Mouse (Mus musculus): ENCODE measurements around the gene Zbtb2. TPM values are rescaled to one million over a fixed set of nuclear protein-coding genes. Genes with fewer than 3 reads are reported as not detected.

Gene Zbtb2
- polyA plus RNA-seq, 1 experiment: not detected

DNA sequence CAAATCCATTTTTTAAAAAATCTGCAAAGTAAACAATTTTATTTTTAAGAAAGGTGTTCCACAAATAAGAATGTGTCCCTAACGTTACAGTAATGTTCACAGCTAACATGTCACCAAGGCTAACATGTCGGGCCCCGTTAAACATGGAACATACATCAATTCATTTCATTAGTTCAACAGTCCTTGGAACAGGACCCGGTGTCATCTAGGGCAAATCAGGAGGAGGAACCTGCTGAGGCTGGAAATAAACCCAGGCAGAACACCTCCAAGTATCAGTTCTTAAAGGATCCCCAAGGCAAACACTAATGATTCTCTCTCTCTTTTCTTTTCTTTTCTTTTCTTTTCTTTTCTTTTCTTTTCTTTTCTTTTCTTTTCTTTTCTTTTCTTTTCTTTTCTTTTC is 13.2 kb downstream of the Zbtb2 start:
- Histone ChIP-seq H3K4me3 (ENCODE audit: insufficient read depth, low read depth, low read length) (no peak overlapping the region), H3K4me1 (ENCODE audit: control insufficient read depth, insufficient read depth, low read length) (no peaks in the 10 kb centered on the region; the same call in 1 of the 2 replicates), H3K27ac (ENCODE audit: insufficient read depth, low read depth, low read length) (no peak overlapping the region)
- WGBS: 88% methylated on average over 4 of the region's 4 CpGs
- no peak for TF ChIP-seq CTCF (IDR thresholded peaks at IDR 0.05; ENCODE audit: insufficient read depth, low read depth, low read length)
- TF ChIP-seq POLR2A (IDR thresholded peaks at IDR 0.05; ENCODE audit: insufficient read depth, low read depth, low read length): no peak

DNA sequence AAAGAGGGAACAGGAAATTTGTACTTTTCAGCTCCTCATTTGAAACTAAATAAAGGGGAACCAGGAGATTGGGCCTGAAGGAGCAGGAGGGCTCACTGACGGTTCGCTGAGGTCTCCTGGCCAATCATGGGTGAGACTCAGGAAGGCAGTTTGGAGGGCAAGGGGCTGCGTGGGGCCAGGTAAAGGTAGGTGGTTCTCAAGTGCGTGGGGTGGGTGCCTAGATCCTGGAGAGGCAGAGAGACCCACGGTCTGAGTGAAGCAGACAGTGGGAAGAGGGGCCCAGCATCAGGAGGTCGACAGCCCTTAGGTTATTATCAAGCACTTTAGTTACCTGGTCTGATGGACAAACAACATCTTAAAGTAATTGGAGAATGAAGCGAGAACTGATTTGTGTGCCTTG is 13.7 kb downstream of the Zbtb2 start:
- Histone ChIP-seq H3K27ac (ENCODE audit: insufficient read depth, low read depth, low read length) (no peak overlapping the region), H3K4me1 (ENCODE audit: control insufficient read depth, insufficient read depth, low read length) (no peaks in the 10 kb centered on the region; the same call in 1 of the 2 replicates), H3K4me3 (ENCODE audit: insufficient read depth, low read depth, low read length) (no peak overlapping the region)
- 94% methylated on average over 7 of the region's 7 CpGs for WGBS
- TF ChIP-seq CTCF (IDR thresholded peaks at IDR 0.05; ENCODE audit: insufficient read depth, low read depth, low read length) (no peak), POLR2A (IDR thresholded peaks at IDR 0.05; ENCODE audit: insufficient read depth, low read depth, low read length) (no peak)

DNA sequence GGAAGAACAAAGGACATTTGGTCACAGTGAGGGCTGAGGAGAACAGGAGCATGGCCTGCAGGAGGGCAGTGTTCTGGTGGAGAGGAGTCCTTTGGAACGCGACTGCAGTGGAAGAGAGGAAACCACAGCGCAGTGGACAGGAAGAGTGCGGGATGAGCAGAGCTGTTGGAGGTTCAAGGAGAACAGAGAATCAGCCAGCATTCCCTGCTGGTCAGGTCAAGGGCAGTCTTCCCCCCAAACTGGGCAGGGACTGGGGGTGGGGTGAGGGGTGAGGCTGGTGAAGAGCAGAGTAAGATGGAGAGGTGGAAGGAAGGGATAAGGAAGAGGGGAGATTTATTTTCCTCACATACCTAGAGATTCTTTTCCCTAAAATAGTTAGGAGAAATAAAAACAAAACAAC is 14.3 kb downstream of the Zbtb2 start:
- 91% methylated on average over 4 of the region's 4 CpGs for WGBS
- Histone ChIP-seq H3K4me1 (ENCODE audit: control insufficient read depth, insufficient read depth, low read length) (no peaks in the 10 kb centered on the region; the same call in 1 of the 2 replicates), H3K27ac (ENCODE audit: insufficient read depth, low read depth, low read length) (no peak overlapping the region), H3K4me3 (ENCODE audit: insufficient read depth, low read depth, low read length) (no peak overlapping the region)
- TF ChIP-seq CTCF (IDR thresholded peaks at IDR 0.05; ENCODE audit: insufficient read depth, low read depth, low read length) (no peak), POLR2A (IDR thresholded peaks at IDR 0.05; ENCODE audit: insufficient read depth, low read depth, low read length) (no peak)

DNA sequence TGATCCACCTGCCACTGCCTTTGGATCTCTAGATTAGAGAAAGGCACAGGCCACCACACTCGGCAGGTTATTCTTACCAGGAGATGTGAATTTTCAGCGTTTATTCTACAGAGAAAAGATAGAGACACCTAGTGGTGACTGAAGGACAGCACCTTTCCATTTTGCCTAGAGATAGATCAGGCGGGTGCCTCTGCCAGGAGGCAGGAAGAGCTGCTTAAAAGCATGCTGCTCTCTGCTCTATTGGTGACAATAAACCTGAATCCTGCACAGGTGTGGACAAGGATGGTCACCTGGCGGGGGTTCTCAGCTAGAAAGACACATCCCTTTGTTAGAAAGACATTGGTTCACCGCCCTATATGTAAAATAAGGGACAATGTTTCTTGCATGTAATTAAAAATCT is 15.9 kb downstream of the Zbtb2 start:
- Histone ChIP-seq H3K4me3 (ENCODE audit: insufficient read depth, low read depth, low read length) (no peak overlapping the region), H3K27ac (ENCODE audit: insufficient read depth, low read depth, low read length) (no peak overlapping the region), H3K4me1 (ENCODE audit: control insufficient read depth, insufficient read depth, low read length) (no peaks in the 10 kb centered on the region; the same call in 1 of the 2 replicates)
- 43% methylated on average over 5 of the region's 5 CpGs for whole genome bisulfite sequencing
- no peak for TF ChIP-seq POLR2A (IDR thresholded peaks at IDR 0.05; ENCODE audit: insufficient read depth, low read depth, low read length)
- TF ChIP-seq CTCF (IDR thresholded peaks at IDR 0.05; ENCODE audit: insufficient read depth, low read depth, low read length): no peak

DNA sequence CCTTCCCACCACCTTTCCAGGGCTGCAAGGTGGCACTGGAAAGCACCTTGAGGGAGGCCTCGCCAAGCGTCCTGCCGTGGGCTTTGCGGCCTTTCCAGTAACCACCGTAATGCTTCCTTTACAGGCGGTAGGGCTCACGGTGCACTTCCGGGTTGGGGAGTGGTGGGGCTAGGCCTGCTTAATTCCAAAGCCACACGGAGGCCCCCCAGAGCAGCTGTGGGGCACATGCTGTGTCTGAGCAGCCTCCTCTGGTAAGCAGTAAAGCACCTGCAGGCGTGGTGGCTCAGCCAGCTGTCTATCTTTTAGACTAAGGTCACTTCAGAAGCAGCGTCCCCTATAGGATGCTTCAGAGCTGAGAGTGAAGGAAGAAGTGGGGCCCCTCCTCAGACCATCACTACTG is 17.8 kb downstream of the Zbtb2 start:
- H3K27ac ChIP-seq (ENCODE audit: insufficient read depth, low read depth, low read length): no peak overlapping the region
- 87% methylated on average over 11 of the region's 11 CpGs for WGBS
- no peak overlapping the region for H3K4me3 ChIP-seq (ENCODE audit: insufficient read depth, low read depth, low read length)
- H3K4me1 ChIP-seq (ENCODE audit: control insufficient read depth, insufficient read depth, low read length): no peaks in the 10 kb centered on the region; the same call in 1 of the 2 replicates
- TF ChIP-seq POLR2A (IDR thresholded peaks at IDR 0.05; ENCODE audit: insufficient read depth, low read depth, low read length) (no peak), CTCF (IDR thresholded peaks at IDR 0.05; ENCODE audit: insufficient read depth, low read depth, low read length) (no peak)

DNA sequence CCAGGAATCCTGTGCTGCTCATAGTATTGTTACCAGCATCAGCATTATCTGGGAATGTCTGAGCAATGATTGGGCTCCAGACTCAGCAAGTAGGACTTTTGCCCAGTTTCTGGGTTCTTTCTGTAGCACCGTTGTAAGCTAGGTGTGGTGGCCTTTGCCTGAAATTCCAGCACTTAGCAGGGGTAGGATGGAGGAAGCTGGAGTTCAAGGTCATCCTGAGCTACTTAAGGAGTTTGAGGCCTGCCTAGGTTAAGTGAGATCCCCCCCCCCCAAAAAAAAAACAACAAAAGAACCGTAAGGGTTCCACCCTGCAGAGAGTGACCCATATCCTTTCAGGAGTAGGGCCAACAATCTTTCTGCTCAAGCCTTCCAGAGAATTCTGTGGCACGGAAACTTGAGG is 23.3 kb downstream of the Zbtb2 start:
- no peak for TF ChIP-seq POLR2A (IDR thresholded peaks at IDR 0.05; ENCODE audit: insufficient read depth, low read depth, low read length)
- TF ChIP-seq CTCF (IDR thresholded peaks at IDR 0.05; ENCODE audit: insufficient read depth, low read depth, low read length): no peak
- no peak overlapping the region for H3K4me3 ChIP-seq (ENCODE audit: insufficient read depth, low read depth, low read length)
- H3K4me1 ChIP-seq (ENCODE audit: control insufficient read depth, insufficient read depth, low read length): no peaks in the 10 kb centered on the region
- WGBS: 78% methylated on average over 3 of the region's 3 CpGs
- H3K27ac ChIP-seq (ENCODE audit: insufficient read depth, low read depth, low read length): no peak overlapping the region

DNA sequence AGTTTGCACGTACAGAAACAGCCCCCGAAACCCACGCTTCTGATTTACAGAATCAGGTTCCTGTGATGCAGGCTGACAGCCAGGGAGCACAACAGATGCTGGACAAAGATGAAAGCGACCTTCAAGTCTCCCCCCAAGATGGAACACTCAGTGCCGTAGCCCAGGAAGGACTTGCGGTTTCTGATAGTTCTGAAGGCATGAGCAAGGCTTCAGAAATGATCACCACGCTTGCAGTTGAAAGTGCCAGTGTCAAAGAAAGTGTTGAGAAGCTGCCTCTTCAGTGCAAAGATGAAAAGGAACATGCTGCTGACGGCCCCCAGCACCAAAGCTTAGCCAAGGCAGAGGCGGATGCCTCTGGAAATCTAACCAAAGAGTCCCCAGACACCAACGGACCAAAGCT is 30.5 kb downstream of the Zbtb2 start:
- 90% methylated on average over 10 of the region's 10 CpGs for WGBS
- H3K4me3 ChIP-seq (ENCODE audit: insufficient read depth, low read depth, low read length): no peak overlapping the region
- no peak overlapping the region for H3K27ac ChIP-seq (ENCODE audit: insufficient read depth, low read depth, low read length)
- H3K4me1 ChIP-seq (ENCODE audit: control insufficient read depth, insufficient read depth, low read length): no peaks in the 10 kb centered on the region; the same call in 1 of the 2 replicates
- TF ChIP-seq CTCF (IDR thresholded peaks at IDR 0.05; ENCODE audit: insufficient read depth, low read depth, low read length) (no peak), POLR2A (IDR thresholded peaks at IDR 0.05; ENCODE audit: insufficient read depth, low read depth, low read length) (no peak)

DNA sequence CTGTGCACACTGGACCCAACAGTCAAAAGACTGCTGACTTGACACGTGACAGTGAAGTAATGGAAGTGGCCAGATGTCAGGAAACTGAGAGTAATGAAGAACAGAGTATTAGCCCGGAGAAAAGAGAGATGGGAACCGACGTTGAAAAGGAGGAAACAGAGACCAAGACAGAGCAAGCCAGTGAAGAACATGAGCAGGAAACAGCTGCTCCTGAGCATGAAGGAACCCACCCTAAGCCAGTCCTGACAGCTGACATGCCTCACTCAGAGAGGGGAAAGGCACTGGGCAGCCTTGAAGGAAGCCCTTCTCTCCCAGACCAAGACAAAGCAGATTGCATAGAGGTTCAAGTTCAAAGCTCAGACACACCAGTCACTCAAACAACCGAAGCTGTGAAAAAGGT is 31.3 kb downstream of the Zbtb2 start:
- WGBS: 76% methylated on average over 5 of the region's 5 CpGs
- H3K4me1 ChIP-seq (ENCODE audit: control insufficient read depth, insufficient read depth, low read length): no peaks in the 10 kb centered on the region; the same call in 1 of the 2 replicates
- no peak for TF ChIP-seq POLR2A (IDR thresholded peaks at IDR 0.05; ENCODE audit: insufficient read depth, low read depth, low read length)
- no peak for TF ChIP-seq CTCF (IDR thresholded peaks at IDR 0.05; ENCODE audit: insufficient read depth, low read depth, low read length)
- no peak overlapping the region for H3K27ac ChIP-seq (ENCODE audit: insufficient read depth, low read depth, low read length)
- H3K4me3 ChIP-seq (ENCODE audit: insufficient read depth, low read depth, low read length): no peak overlapping the region

DNA sequence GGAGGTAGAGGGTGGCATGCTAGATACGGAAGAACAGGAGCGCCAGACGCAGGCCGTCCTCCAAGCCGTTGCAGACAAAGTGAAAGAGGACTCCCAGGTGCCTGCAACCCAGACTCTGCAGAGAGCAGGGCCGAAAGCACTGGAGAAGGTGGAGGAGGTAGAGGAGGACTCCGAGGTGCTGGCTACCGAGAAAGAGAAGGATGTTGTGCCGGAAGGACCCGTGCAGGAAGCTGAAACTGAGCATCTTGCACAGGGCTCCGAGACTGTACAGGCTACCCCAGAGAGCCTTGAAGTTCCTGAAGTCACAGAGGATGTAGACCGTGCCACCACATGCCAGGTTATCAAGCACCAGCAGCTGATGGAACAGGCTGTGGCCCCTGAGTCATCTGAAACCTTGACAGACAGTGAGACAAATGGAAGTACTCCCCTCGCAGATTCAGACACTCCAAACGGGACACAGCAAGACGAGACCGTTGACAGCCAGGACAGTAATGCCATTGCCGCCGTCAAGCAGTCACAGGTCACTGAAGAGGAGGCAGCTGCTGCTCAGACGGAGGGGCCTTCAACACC is 31.9 kb downstream of the Zbtb2 start:
- TF ChIP-seq CTCF (IDR thresholded peaks at IDR 0.05; ENCODE audit: insufficient read depth, low read depth, low read length) (no peak), POLR2A (IDR thresholded peaks at IDR 0.05; ENCODE audit: insufficient read depth, low read depth, low read length) (no peak)
- Histone ChIP-seq H3K27ac (ENCODE audit: insufficient read depth, low read depth, low read length) (no peak overlapping the region), H3K4me3 (ENCODE audit: insufficient read depth, low read depth, low read length) (no peak overlapping the region), H3K4me1 (ENCODE audit: control insufficient read depth, insufficient read depth, low read length) (no peaks in the 10 kb centered on the region; the same call in 1 of the 2 replicates)
- 95% methylated on average over 19 of the region's 19 CpGs for WGBS

Data from olfactory bulb, adult 2 months (tissue).